Mouse (Mus musculus): ENCODE measurements at regions not wholly inside any gene's neighbourhood (a gene's known extent, or its start where the extent isn't known, plus 50 kb on each side); places are given as distances from the start of the nearest gene placed in this dataset.

GRCm38 (mm10) chrX:99567367-99568164 lies 96.5 kb upstream of the Pja1 start:
- peak overlapping the region; percentile 38; the same call in 1 of the 2 replicates for H3K27ac ChIP-seq (ENCODE audit: low read length)
- H3K4me1 ChIP-seq (ENCODE audit: control insufficient read depth, insufficient read depth, low read length): peaks cover 5% of the 10 kb centered on the region; the same call in 1 of the 2 replicates
- ATAC-seq: peak; percentile 73
- H3K4me3 ChIP-seq (ENCODE audit: low read depth, low read length): no peak overlapping the region
- H3K4me2 ChIP-seq (ENCODE audit: low read length): peak overlapping the region; percentile 41
- peaks cover 12% of the 10 kb centered on the region for H3K27me3 ChIP-seq (ENCODE audit: control insufficient read depth, insufficient read depth, low read depth, low read length)
- 0 out of 2 replicates have a peak overlapping the region, but pooled peaks have one; percentile 7 for H3K9ac ChIP-seq (ENCODE audit: low read depth, low read length)
- no peaks in the 10 kb centered on the region for H3K36me3 ChIP-seq (ENCODE audit: control insufficient read depth, insufficient read depth, low read length)
- H3K9me3 ChIP-seq (replicated peaks; ENCODE audit: control insufficient read depth, low read length, poor library complexity, severe bottlenecking): no peaks in the 10 kb centered on the region
- WGBS: 23% methylated on average over 28 of the region's 28 CpGs

- Histone ChIP-seq H3K9me3 (replicated peaks; ENCODE audit: control insufficient read depth, low read length, poor library complexity, severe bottlenecking) (no peaks in the 10 kb centered on the region), H3K4me2 (ENCODE audit: low read length) (no peak overlapping the region), H3K27me3 (ENCODE audit: control insufficient read depth, insufficient read depth, low read depth, low read length) (peaks cover 12% of the 10 kb centered on the region), H3K4me3 (ENCODE audit: low read depth, low read length) (no peak overlapping the region), H3K36me3 (ENCODE audit: control insufficient read depth, insufficient read depth, low read length) (no peaks in the 10 kb centered on the region), H3K4me1 (ENCODE audit: control insufficient read depth, insufficient read depth, low read length) (peaks cover 11% of the 10 kb centered on the region), H3K27ac (ENCODE audit: low read length) (no peak overlapping the region), H3K9ac (ENCODE audit: low read depth, low read length) (no peak overlapping the region)
- ATAC-seq: peak; percentile 83
- WGBS: 22% methylated on average over 8 of the region's 8 CpGs
These were observed 90.9 kb upstream of the Pja1 start for GRCm38 (mm10) chrX:99561995-99562394.

GRCm38 (mm10) chrX:99560699-99561098 lies 89.6 kb upstream of the Pja1 start:
- no peak overlapping the region for H3K27ac ChIP-seq (ENCODE audit: low read length)
- ATAC-seq: no peak
- no peaks in the 10 kb centered on the region for H3K36me3 ChIP-seq (ENCODE audit: control insufficient read depth, insufficient read depth, low read length)
- peaks cover 14% of the 10 kb centered on the region for H3K4me1 ChIP-seq (ENCODE audit: control insufficient read depth, insufficient read depth, low read length)
- WGBS: 73% methylated on average over 2 of the region's 2 CpGs
- peaks cover 15% of the 10 kb centered on the region for H3K27me3 ChIP-seq (ENCODE audit: control insufficient read depth, insufficient read depth, low read depth, low read length)
- H3K9ac ChIP-seq (ENCODE audit: low read depth, low read length): no peak overlapping the region
- H3K4me2 ChIP-seq (ENCODE audit: low read length): no peak overlapping the region
- H3K9me3 ChIP-seq (replicated peaks; ENCODE audit: control insufficient read depth, low read length, poor library complexity, severe bottlenecking): no peaks in the 10 kb centered on the region
- H3K4me3 ChIP-seq (ENCODE audit: low read depth, low read length): no peak overlapping the region

GRCm38 (mm10) chrX:99556876-99557354 lies 85.8 kb upstream of the Pja1 start:
- Histone ChIP-seq H3K27me3 (ENCODE audit: control insufficient read depth, insufficient read depth, low read depth, low read length) (peaks cover 21% of the 10 kb centered on the region), H3K4me3 (ENCODE audit: low read depth, low read length) (no peak overlapping the region), H3K9me3 (replicated peaks; ENCODE audit: control insufficient read depth, low read length, poor library complexity, severe bottlenecking) (no peaks in the 10 kb centered on the region), H3K9ac (ENCODE audit: low read depth, low read length) (no peak overlapping the region), H3K27ac (ENCODE audit: low read length) (no peak overlapping the region), H3K36me3 (ENCODE audit: control insufficient read depth, insufficient read depth, low read length) (no peaks in the 10 kb centered on the region), H3K4me1 (ENCODE audit: control insufficient read depth, insufficient read depth, low read length) (peaks cover 12% of the 10 kb centered on the region), H3K4me2 (ENCODE audit: low read length) (no peak overlapping the region)
- no peak for ATAC-seq
- 23% methylated on average over 8 of the region's 8 CpGs for WGBS

GRCm38 (mm10) chrX:99555976-99556781 lies 85.1 kb upstream of the Pja1 start:
- WGBS: 34% methylated on average over 13 of the region's 13 CpGs
- Histone ChIP-seq H3K27ac (ENCODE audit: low read length) (no peak overlapping the region), H3K9ac (ENCODE audit: low read depth, low read length) (no peak overlapping the region), H3K4me2 (ENCODE audit: low read length) (no peak overlapping the region), H3K36me3 (ENCODE audit: control insufficient read depth, insufficient read depth, low read length) (no peaks in the 10 kb centered on the region), H3K4me3 (ENCODE audit: low read depth, low read length) (no peak overlapping the region), H3K4me1 (ENCODE audit: control insufficient read depth, insufficient read depth, low read length) (peaks cover 10% of the 10 kb centered on the region), H3K27me3 (ENCODE audit: control insufficient read depth, insufficient read depth, low read depth, low read length) (peaks cover 22% of the 10 kb centered on the region), H3K9me3 (replicated peaks; ENCODE audit: control insufficient read depth, low read length, poor library complexity, severe bottlenecking) (no peaks in the 10 kb centered on the region)
- ATAC-seq: peak; percentile 55

GRCm38 (mm10) chrX:99552778-99553177 lies 81.7 kb upstream of the Pja1 start:
- WGBS: 90% methylated on average over 2 of the region's 2 CpGs

GRCm38 (mm10) chrX:99550057-99550760 lies 79.1 kb upstream of the Pja1 start:
- Histone ChIP-seq H3K36me3 (ENCODE audit: control insufficient read depth, insufficient read depth, low read length) (no peaks in the 10 kb centered on the region), H3K9me3 (replicated peaks; ENCODE audit: control insufficient read depth, low read length, poor library complexity, severe bottlenecking) (no peaks in the 10 kb centered on the region), H3K27ac (ENCODE audit: low read length) (no peak overlapping the region), H3K4me1 (ENCODE audit: control insufficient read depth, insufficient read depth, low read length) (peaks cover 2% of the 10 kb centered on the region; the same call in 1 of the 2 replicates), H3K27me3 (ENCODE audit: control insufficient read depth, insufficient read depth, low read depth, low read length) (peaks cover 15% of the 10 kb centered on the region), H3K4me2 (ENCODE audit: low read length) (no peak overlapping the region), H3K9ac (ENCODE audit: low read depth, low read length) (no peak overlapping the region), H3K4me3 (ENCODE audit: low read depth, low read length) (no peak overlapping the region)
- 0 out of 2 replicates have a peak, but pooled peaks have one; percentile 27 for ATAC-seq
- WGBS: 41% methylated on average over 7 of the region's 7 CpGs

More at GRCm38 (mm10) chrX:99552778-99553177, 81.7 kb upstream of the Pja1 start:
- ATAC-seq: no peak
- Histone ChIP-seq H3K9me3 (replicated peaks; ENCODE audit: control insufficient read depth, low read length, poor library complexity, severe bottlenecking) (no peaks in the 10 kb centered on the region), H3K4me2 (ENCODE audit: low read length) (no peak overlapping the region), H3K27ac (ENCODE audit: low read length) (no peak overlapping the region), H3K4me3 (ENCODE audit: low read depth, low read length) (no peak overlapping the region), H3K27me3 (ENCODE audit: control insufficient read depth, insufficient read depth, low read depth, low read length) (peaks cover 18% of the 10 kb centered on the region), H3K36me3 (ENCODE audit: control insufficient read depth, insufficient read depth, low read length) (no peaks in the 10 kb centered on the region), H3K9ac (ENCODE audit: low read depth, low read length) (no peak overlapping the region), H3K4me1 (ENCODE audit: control insufficient read depth, insufficient read depth, low read length) (peaks cover 12% of the 10 kb centered on the region)

GRCm38 (mm10) chrX:99548284-99549019 lies 77.4 kb upstream of the Pja1 start:
- peak; percentile 49; the same call in 1 of the 2 replicates for ATAC-seq
- peaks cover 16% of the 10 kb centered on the region for H3K27me3 ChIP-seq (ENCODE audit: control insufficient read depth, insufficient read depth, low read depth, low read length)

More at GRCm38 (mm10) chrX:99548284-99549019, 77.4 kb upstream of the Pja1 start:
- Histone ChIP-seq H3K4me1 (ENCODE audit: control insufficient read depth, insufficient read depth, low read length) (peaks cover 2% of the 10 kb centered on the region; the same call in 1 of the 2 replicates), H3K4me3 (ENCODE audit: low read depth, low read length) (no peak overlapping the region), H3K36me3 (ENCODE audit: control insufficient read depth, insufficient read depth, low read length) (no peaks in the 10 kb centered on the region), H3K9ac (ENCODE audit: low read depth, low read length) (no peak overlapping the region), H3K9me3 (replicated peaks; ENCODE audit: control insufficient read depth, low read length, poor library complexity, severe bottlenecking) (no peaks in the 10 kb centered on the region), H3K27ac (ENCODE audit: low read length) (no peak overlapping the region), H3K4me2 (ENCODE audit: low read length) (no peak overlapping the region)
- 40% methylated on average over 4 of the region's 4 CpGs for WGBS

All from midbrain, embryonic 16.5 days (tissue).